Mouse (Mus musculus): ENCODE measurements around the gene Gm10721.
"Not testable (repeated sequence)": the region's sequence is repeated elsewhere in the genome, so short reads cannot be mapped to it uniquely, and the experiment has no call there.

The Gm10721 gene

DNA sequence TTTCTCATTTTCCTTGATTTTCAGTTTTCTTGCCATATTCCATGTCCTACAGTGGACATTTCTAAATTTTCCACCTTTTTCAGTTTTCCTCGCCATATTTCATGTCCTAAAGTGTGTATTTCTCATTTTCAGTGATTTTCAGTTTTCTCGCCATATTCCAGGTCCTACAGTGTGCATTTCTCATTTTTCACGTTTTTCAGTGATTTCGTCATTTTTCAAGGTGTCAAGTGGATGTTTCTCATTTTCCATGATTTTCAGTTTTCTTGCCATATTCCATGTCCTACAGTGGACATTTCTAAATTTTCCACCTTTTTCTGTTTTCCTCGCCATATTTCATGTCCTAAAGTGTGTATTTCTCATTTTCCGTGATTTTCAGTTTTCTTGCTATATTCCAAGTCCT lies 12.7 kb downstream of the Gm10721 start:
- DNase-seq (ENCODE audit: low spot score): not testable (repeated sequence)

DNA sequence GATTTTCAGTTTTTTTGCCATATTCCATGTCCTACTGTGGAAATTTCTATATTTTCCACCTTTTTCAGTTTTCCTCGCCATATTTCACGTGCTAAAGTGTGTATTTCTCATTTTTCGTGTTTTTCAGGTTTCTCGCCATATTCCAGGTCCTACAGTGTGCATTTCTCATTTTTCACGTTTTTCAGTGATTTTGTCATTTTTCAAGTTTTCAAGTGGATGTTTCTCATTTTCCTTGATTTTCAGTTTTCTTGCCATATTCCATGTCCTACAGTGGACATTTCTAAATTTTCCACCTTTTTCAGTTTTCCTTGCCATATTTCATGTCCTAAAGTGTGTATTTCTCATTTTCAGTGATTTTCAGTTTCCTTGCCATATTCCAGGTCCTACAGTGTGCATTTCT lies 13.2 kb downstream of the Gm10721 start:
- DNase-seq (ENCODE audit: low spot score): not testable (repeated sequence)

- DNase-seq (ENCODE audit: low spot score): not testable (repeated sequence)
Measured at GRCm38 (mm10) chr9:3026741-3027140, 13.8 kb downstream of the Gm10721 start.

DNA sequence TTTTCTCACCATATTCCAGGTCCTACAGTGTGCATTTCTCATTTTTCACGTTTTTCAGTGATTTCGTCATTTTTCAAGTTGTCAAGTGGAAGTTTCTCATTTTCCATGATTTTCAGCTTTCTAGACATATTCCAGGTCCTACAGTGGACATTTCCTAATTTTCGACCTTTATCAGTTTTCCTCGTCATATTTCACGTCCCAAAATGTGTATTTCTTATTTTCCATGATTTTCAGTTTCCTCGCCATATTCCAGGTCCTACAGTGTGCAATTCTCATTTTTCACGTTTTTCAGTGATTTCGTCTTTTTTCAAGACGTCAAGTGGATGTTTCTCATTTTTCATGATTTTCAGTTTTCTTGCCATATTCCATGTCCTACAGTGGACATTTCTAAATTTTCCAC lies 14.3 kb downstream of the Gm10721 start:
- peak; percentile 57 for DNase-seq (ENCODE audit: low spot score)

GRCm38 (mm10) chr9:3029276-3030000 lies 16.5 kb downstream of the Gm10721 start:
- DNase-seq (ENCODE audit: low spot score): not testable (repeated sequence)

DNA sequence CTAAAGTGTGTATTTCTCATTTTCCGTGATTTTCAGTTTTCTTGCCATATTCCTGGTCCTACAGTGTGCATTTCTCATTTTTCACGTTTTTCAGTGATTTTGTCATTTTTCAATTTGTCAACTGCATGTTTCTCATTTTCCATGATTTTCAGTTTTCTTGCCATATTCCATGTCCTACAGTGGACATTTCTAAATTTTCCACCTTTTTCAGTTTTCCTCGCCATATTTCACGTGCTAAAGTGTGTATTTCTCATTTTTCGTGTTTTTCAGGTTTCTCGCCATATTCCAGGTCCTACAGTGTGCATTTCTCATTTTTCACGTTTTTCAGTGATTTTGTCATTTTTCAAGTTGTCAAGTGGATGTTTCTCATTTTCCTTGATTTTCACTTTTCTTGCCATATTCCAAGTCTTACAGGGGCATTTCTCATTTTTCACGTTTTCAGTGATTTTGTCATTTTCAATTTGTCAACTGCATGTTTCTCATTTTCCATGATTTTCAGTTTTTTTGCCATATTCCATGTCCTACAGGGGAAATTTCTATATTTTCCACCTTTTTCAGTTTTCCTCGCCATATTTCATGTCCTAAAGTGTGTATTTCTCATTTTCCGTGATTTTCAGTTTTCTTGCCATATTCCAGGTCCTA lies 17.9 kb downstream of the Gm10721 start:
- DNase-seq (ENCODE audit: low spot score): peak; percentile 82

GRCm38 (mm10) chr9:3034299-3034698 lies 21.4 kb downstream of the Gm10721 start, which contains the start of gene Gm17535:
Gene Gm17535, plus strand, starts transcription at chr9:3034599.
- not testable (repeated sequence) for DNase-seq (ENCODE audit: low spot score)

GRCm38 (mm10) chr9:3036577-3036976 lies 23.6 kb downstream of the Gm10721 start, which contains the start of gene Gm10715:
Gene Gm10715, plus strand, starts transcription at chr9:3036877.
- DNase-seq (ENCODE audit: low spot score): not testable (repeated sequence)

GRCm38 (mm10) chr9:3038161-3038560 lies 25.2 kb downstream of the Gm10721 start:
- DNase-seq (ENCODE audit: low spot score): peak; percentile 1
